Mouse (Mus musculus) testis, adult 2 months (tissue): ENCODE measurements around the gene Gm10718.
"Not testable (repeated sequence)": the region's sequence is repeated elsewhere in the genome, so short reads cannot be mapped to it uniquely, and the experiment has no call there.

ENCODE experiments used
- CTCF ChIP-seq: fragments of 200-500 bp; IDR thresholded peaks from 2 replicates; pipeline ENCODE4 v1.5.1; 2012; ENCODE audit warnings: low read depth, mild to moderate bottlenecking, inconsistent platforms, low read length, moderate library complexity; ENCODE audit not compliant: control insufficient read depth, insufficient read depth, insufficient replicate concordance
- POLR2A ChIP-seq: fragments of 200-500 bp; IDR thresholded peaks from 2 replicates; pipeline ENCODE4 v1.6.1; 2012; ENCODE audit warnings: low read depth, mild to moderate bottlenecking, inconsistent platforms, low read length, moderate library complexity; ENCODE audit not compliant: control insufficient read depth

DNA sequence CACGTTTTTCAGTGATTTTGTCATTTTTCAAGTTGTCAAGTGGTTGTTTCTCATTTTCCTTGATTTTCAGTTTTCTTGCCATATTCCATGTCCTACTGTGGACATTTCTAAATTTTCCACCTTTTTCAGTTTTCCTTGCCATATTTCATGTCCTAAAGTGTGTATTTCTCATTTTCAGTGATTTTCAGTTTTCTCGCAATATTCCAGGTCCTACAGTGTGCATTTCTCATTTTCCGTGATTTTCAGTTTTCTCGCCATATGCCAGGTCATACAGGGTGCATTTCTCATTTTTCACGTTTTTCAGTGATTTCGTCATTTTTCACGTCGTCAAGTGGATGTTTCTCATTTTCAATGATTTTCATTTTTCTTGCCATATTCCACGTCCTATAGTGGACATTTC lies 4.4 kb upstream of the Gm10718 start:
- TF ChIP-seq CTCF, POLR2A: not testable (repeated sequence)
